Mouse (Mus musculus) intestine, embryonic 15.5 days (tissue): ENCODE measurements around the gene Gm10447. TPM values are rescaled to one million over a fixed set of nuclear protein-coding genes. Genes with fewer than 3 reads are reported as not detected.

Source experiments
- ATAC-seq: fragments of 200-750 bp; cut with Nextera tagmentation; 2 replicates; pipeline ENCODE4 v1.8.0; 2017; ENCODE audit warnings: moderate TSS enrichment, moderate library complexity
- H3K27ac ChIP-seq: fragments of 300-500 bp; sonication (generic); 2 replicates; pipeline ENCODE4 v1.5.1; 2015; ENCODE audit warnings: mild to moderate bottlenecking, inconsistent platforms
- H3K27me3 ChIP-seq: fragments of 300-500 bp; sonication (generic); replicated peaks from 2 replicates; pipeline ENCODE4 v1.6.1; 2015; ENCODE audit warnings: inconsistent platforms
- H3K36me3 ChIP-seq: fragments of 300-500 bp; sonication (generic); 2 replicates; pipeline ENCODE4 v1.6.1; 2015; ENCODE audit warnings: inconsistent platforms
- H3K4me1 ChIP-seq: fragments of 300-500 bp; sonication (generic); replicated peaks from 2 replicates; pipeline ENCODE4 v1.6.1; 2015; ENCODE audit warnings: inconsistent platforms
- H3K4me2 ChIP-seq: fragments of 300-500 bp; sonication (generic); replicated peaks from 2 replicates; pipeline ENCODE4 v1.6.1; 2015; ENCODE audit warnings: mild to moderate bottlenecking, inconsistent platforms
- H3K4me3 ChIP-seq: fragments of 300-500 bp; sonication (generic); replicated peaks from 2 replicates; pipeline ENCODE4 v1.5.1; 2015; ENCODE audit warnings: inconsistent platforms
- H3K9ac ChIP-seq: fragments of 300-500 bp; sonication (generic); 2 replicates; pipeline ENCODE4 v1.6.1; 2015; ENCODE audit warnings: inconsistent platforms
- H3K9me3 ChIP-seq: fragments of 300-500 bp; sonication (generic); 2 replicates; pipeline ENCODE4 v1.6.1; 2016; ENCODE audit warnings: inconsistent platforms
- WGBS: fragments of 180-500 bp; shearing (Covaris S2); methylation state at CpG from one replicate; pipeline ENCODE4 v1.1.7; 2015; 5-methylcytosine and 5-hydroxymethylcytosine counted together
- polyA plus RNA-seq: library from polyadenylated mRNA; unstranded; fragments of >200 nt; fragmentation: Nextera tagmentation; extraction: Ambion mirVana; gene quantifications from 2 replicates; pipeline ENCODE4 v1.2.1, GENCODE M21; 2015

Gm10447 gene
- 0.10 TPM in 1 of 2 replicates, not detected in the other for polyA plus RNA-seq

- peak; percentile 86 for ATAC-seq
- no peak within 1 kb of the TSS for H3K27ac ChIP-seq
Observed at GRCm38 (mm10) chr11:53456474-53457371, at the start of gene Gm10447, which contains the start of gene Shroom1. Gm10447 (minus strand) TSS chr11:53457110. Shroom1 (plus strand) TSS chr11:53457205.

GRCm38 (mm10) chr11:53505026-53505663 is 48.2 kb upstream of the Gm10447 start:
- 83% methylated on average over 5 of the region's 5 CpGs for WGBS
- Histone ChIP-seq H3K9ac (no peak overlapping the region), H3K9me3 (no peaks in the 10 kb centered on the region)

More at GRCm38 (mm10) chr11:53456474-53457371, at the start of gene Gm10447, which contains the start of gene Shroom1:
- Histone ChIP-seq H3K9ac (peak within 1 kb of the TSS; percentile 55), H3K27me3 (peaks cover 9% of the 10 kb centered on the region), H3K4me1 (peaks cover 10% of the 10 kb centered on the region; the same call in 1 of the 2 replicates), H3K4me2 (peak within 1 kb of the TSS; percentile 86), H3K36me3 (no peaks in the 10 kb centered on the region), H3K9me3 (no peaks in the 10 kb centered on the region), H3K4me3 (peak within 1 kb of the TSS; percentile 48)
- 5% methylated on average over 41 of the region's 42 CpGs for WGBS

GRCm38 (mm10) chr11:53504376-53504775 is 47.5 kb upstream of the Gm10447 start:
- no peaks in the 10 kb centered on the region for H3K4me1 ChIP-seq
- H3K36me3 ChIP-seq, result no peaks in the 10 kb centered on the region
- H3K9ac ChIP-seq, result no peak overlapping the region
- 0 out of 2 replicates have a peak, but pooled peaks cover 2% of the 10 kb centered on the region for H3K27me3 ChIP-seq
- no peak overlapping the region for H3K4me2 ChIP-seq
- no peak overlapping the region for H3K27ac ChIP-seq
- WGBS, result 82% methylated on average over 8 of the region's 8 CpGs
- no peak overlapping the region for H3K4me3 ChIP-seq
- H3K9me3 ChIP-seq, result no peaks in the 10 kb centered on the region
- ATAC-seq, result no peak

More at GRCm38 (mm10) chr11:53505026-53505663, 48.2 kb upstream of the Gm10447 start:
- Histone ChIP-seq H3K4me1 (no peaks in the 10 kb centered on the region), H3K4me3 (no peak overlapping the region), H3K27ac (no peak overlapping the region), H3K4me2 (no peak overlapping the region), H3K36me3 (no peaks in the 10 kb centered on the region), H3K27me3 (0 out of 2 replicates have a peak, but pooled peaks cover under 1% of the 10 kb centered on the region)
- ATAC-seq, result no peak

GRCm38 (mm10) chr11:53503738-53504137 is 46.8 kb upstream of the Gm10447 start:
- Histone ChIP-seq H3K4me2 (no peak overlapping the region), H3K9me3 (no peaks in the 10 kb centered on the region), H3K4me3 (no peak overlapping the region), H3K4me1 (no peaks in the 10 kb centered on the region), H3K27me3 (0 out of 2 replicates have a peak, but pooled peaks cover 2% of the 10 kb centered on the region), H3K36me3 (no peaks in the 10 kb centered on the region), H3K27ac (no peak overlapping the region), H3K9ac (no peak overlapping the region)
- no peak for ATAC-seq
- 81% methylated on average over 5 of the region's 5 CpGs for WGBS

- no peaks in the 10 kb centered on the region for H3K9me3 ChIP-seq
- no peaks in the 10 kb centered on the region for H3K4me1 ChIP-seq
- 0 out of 2 replicates have a peak, but pooled peaks cover 2% of the 10 kb centered on the region for H3K27me3 ChIP-seq
- H3K4me2 ChIP-seq, result no peak overlapping the region
- no peaks in the 10 kb centered on the region for H3K36me3 ChIP-seq
- no peak for ATAC-seq
- WGBS, result 77% methylated on average over 8 of the region's 8 CpGs
- no peak overlapping the region for H3K27ac ChIP-seq
- no peak overlapping the region for H3K4me3 ChIP-seq
- H3K9ac ChIP-seq, result no peak overlapping the region
Observed at GRCm38 (mm10) chr11:53502039-53502765, 45.3 kb upstream of the Gm10447 start.

- H3K27me3 ChIP-seq, result 0 out of 2 replicates have a peak, but pooled peaks cover 2% of the 10 kb centered on the region
- H3K27ac ChIP-seq, result no peak overlapping the region
- no peaks in the 10 kb centered on the region for H3K36me3 ChIP-seq
- H3K4me2 ChIP-seq, result peak overlapping the region; percentile 34; the same call in 1 of the 2 replicates
- H3K9me3 ChIP-seq, result no peaks in the 10 kb centered on the region
- H3K4me1 ChIP-seq, result no peaks in the 10 kb centered on the region
- ATAC-seq, result no peak
- WGBS, result 9% methylated on average over 11 of the region's 11 CpGs
- H3K4me3 ChIP-seq, result no peak overlapping the region
- H3K9ac ChIP-seq, result no peak overlapping the region
Observed at GRCm38 (mm10) chr11:53500569-53500968, 43.7 kb upstream of the Gm10447 start.

- no peak for ATAC-seq
- Histone ChIP-seq H3K4me3 (no peak overlapping the region), H3K36me3 (no peaks in the 10 kb centered on the region), H3K4me1 (peaks cover 3% of the 10 kb centered on the region), H3K9me3 (no peaks in the 10 kb centered on the region), H3K4me2 (no peak overlapping the region), H3K9ac (no peak overlapping the region), H3K27me3 (0 out of 2 replicates have a peak, but pooled peaks cover 2% of the 10 kb centered on the region), H3K27ac (no peak overlapping the region)
- 73% methylated on average over 6 of the region's 6 CpGs for WGBS
Observed at GRCm38 (mm10) chr11:53496946-53497345, 40.0 kb upstream of the Gm10447 start.

GRCm38 (mm10) chr11:53495417-53495816 is 38.5 kb upstream of the Gm10447 start:
- ATAC-seq, result no peak
- H3K27ac ChIP-seq, result no peak overlapping the region
- WGBS, result 59% methylated on average over 6 of the region's 6 CpGs
- peaks cover 5% of the 10 kb centered on the region for H3K4me1 ChIP-seq
- H3K4me2 ChIP-seq, result no peak overlapping the region
- H3K36me3 ChIP-seq, result no peaks in the 10 kb centered on the region
- no peaks in the 10 kb centered on the region for H3K9me3 ChIP-seq
- H3K4me3 ChIP-seq, result no peak overlapping the region
- no peak overlapping the region for H3K9ac ChIP-seq
- 0 out of 2 replicates have a peak, but pooled peaks cover 2% of the 10 kb centered on the region for H3K27me3 ChIP-seq

GRCm38 (mm10) chr11:53493243-53493955 is 36.5 kb upstream of the Gm10447 start:
- Histone ChIP-seq H3K27me3 (no peaks in the 10 kb centered on the region), H3K4me3 (no peak overlapping the region), H3K4me2 (no peak overlapping the region), H3K4me1 (peaks cover 5% of the 10 kb centered on the region), H3K9me3 (no peaks in the 10 kb centered on the region), H3K36me3 (no peaks in the 10 kb centered on the region), H3K27ac (no peak overlapping the region), H3K9ac (no peak overlapping the region)
- WGBS, result 30% methylated on average over 3 of the region's 3 CpGs
- no peak for ATAC-seq

- H3K27ac ChIP-seq, result no peak overlapping the region
- H3K27me3 ChIP-seq, result 0 out of 2 replicates have a peak, but pooled peaks cover 3% of the 10 kb centered on the region
- no peak overlapping the region for H3K9ac ChIP-seq
- no peaks in the 10 kb centered on the region for H3K36me3 ChIP-seq
- no peaks in the 10 kb centered on the region for H3K9me3 ChIP-seq
- H3K4me1 ChIP-seq, result peaks cover 10% of the 10 kb centered on the region
- H3K4me3 ChIP-seq, result no peak overlapping the region
- H3K4me2 ChIP-seq, result no peak overlapping the region
- ATAC-seq, result 0 out of 2 replicates have a peak, but pooled peaks have one; percentile 31
- 33% methylated on average over 8 of the region's 8 CpGs for WGBS
Observed at GRCm38 (mm10) chr11:53491954-53492401, 35.1 kb upstream of the Gm10447 start.

GRCm38 (mm10) chr11:53489421-53489820 is 32.5 kb upstream of the Gm10447 start:
- H3K4me2 ChIP-seq, result no peak overlapping the region
- no peaks in the 10 kb centered on the region for H3K9me3 ChIP-seq
- peaks cover 12% of the 10 kb centered on the region for H3K4me1 ChIP-seq
- H3K27me3 ChIP-seq, result 0 out of 2 replicates have a peak, but pooled peaks cover 8% of the 10 kb centered on the region
- WGBS, result 84% methylated on average over 9 of the region's 9 CpGs
- H3K9ac ChIP-seq, result no peak overlapping the region
- no peak for ATAC-seq
- H3K4me3 ChIP-seq, result no peak overlapping the region
- H3K36me3 ChIP-seq, result no peaks in the 10 kb centered on the region
- H3K27ac ChIP-seq, result no peak overlapping the region
